Mouse (Mus musculus) right cerebral cortex, postnatal 14 days (tissue): ENCODE results near the gene Gtf2f1.

ENCODE experiments used
- DNase-seq: peaks from one replicate; pipeline ENCODE4 v3.0.0; 2022

The Gtf2f1 gene

DNA sequence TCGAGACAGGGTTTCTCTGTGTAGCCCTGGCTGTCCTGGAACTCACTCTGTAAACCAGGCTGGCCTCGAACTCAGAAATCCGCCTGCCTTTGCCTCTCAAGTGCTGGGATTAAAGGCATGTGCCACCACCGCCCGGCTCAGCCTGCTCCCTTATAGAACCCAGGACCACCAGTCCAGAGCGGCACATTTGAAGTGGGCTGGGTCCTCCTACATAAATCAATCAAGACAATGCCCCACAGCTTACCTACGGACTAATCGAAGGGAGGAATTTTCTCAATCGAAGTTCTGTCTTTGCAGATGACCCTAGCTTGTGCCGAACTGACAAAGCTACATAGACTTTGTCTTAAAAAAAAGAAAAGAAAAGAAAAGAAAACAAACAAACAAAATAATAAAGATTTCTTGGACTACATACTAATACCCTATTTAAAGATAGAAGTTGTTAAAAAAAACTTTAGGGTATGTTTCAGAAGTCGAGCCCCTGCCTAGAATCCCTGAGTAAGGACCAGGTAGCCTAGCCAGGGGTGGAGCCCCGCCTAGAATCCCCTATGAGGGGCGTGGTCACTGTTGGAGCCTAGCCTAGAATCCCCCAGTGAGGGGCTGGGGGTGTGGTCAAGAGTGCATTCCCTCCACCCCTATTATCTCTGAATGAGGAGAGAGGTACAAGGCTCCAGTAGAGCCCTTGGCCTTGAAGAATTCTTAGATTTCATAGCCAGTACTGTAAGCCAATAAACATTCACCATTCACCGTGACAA, 37.0 kb downstream of the Gtf2f1 start:
- no peak for DNase-seq

DNA sequence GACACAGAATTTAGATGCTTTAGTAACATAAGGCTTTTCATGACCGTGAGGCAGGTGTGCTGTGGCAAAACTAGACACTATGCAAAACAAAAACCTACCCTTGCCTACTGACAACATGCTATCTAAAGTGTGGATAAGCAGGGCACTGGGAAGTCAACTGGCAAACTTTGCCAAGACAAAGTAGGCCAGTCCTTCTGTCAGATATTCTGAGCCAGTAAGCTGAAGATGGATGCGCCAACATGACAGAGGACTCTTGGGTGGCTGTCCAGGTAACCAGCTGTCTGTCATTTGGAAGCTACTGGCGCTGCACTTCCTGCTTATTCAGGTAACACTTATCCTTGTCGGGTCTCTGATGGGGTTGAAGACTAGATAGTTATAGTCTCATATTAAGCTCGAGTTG, 41.0 kb downstream of the Gtf2f1 start:
- no peak for DNase-seq

DNA sequence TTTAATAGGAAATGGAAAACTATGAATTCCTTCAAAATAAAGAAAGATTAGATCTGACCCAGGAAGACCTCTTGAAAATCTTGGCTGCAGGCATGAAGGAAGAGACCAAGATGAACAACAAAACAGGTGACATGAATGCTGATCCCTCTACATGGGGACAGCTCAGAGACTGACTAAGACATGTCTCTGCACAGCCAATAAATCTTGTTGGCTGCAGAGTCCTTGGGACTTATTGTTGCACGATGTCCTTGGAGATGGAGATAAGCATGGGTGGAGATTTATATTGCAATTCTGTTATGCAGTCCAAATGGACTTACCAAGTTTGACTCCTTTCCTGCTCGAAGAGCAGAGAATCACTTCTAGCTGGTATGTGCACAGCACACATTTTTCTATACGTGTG, 41.8 kb downstream of the Gtf2f1 start:
- no peak for DNase-seq

DNA sequence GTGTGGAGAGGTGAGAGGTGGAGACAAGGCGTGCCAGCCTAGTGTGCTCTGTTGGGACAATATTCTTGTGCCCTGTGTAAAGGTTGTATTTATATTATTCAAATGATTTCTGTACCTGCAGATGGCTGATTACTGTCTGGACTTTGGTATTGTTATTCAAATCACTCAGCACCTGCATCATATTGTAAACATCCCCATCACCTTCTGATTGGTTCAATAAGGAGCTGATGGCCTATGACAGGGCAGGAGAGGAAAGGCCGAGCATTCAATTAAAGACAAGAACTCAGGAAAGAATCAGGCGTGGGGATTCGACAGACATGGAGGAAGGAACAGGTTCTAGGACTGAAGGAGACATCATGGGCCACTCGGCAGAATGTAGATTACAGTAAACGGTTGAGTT, 47.4 kb downstream of the Gtf2f1 start:
- DNase-seq = no peak

DNA sequence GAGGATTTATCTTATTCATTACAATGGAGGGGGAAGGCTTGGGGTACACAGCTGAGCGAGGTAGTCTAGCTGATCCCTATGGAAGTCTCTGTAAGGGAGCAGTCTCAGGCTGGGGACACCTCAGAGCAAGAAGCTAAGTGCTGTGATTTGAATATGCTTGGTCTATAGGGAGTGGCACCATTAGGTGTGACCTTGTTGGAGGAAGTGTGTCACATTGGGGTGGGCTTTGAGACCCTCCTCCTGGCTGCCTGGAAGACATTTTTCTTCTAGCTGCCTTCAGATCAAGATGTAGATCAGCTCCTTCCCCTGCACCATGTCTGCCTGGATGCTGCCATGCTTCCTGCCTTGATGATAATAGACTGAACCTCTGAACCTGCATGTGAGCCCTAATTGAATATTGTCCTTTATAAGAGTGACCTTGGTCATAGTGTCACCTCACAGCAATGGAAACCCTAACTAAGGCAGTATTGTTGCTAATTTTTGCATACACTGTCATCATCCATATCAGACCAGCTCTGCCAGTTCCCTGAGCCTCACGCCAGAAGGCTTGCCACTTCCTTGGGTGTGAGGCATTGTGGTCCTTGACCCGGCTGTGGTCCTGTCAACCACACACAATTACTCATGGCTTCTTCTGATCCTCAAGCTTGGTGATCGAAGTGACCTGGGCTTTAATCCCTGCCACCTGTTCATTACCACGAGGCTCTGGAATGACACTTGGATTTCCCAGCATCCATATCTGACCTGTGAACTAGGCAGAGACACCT, 48.3 kb downstream of the Gtf2f1 start:
- no peak for DNase-seq

DNA sequence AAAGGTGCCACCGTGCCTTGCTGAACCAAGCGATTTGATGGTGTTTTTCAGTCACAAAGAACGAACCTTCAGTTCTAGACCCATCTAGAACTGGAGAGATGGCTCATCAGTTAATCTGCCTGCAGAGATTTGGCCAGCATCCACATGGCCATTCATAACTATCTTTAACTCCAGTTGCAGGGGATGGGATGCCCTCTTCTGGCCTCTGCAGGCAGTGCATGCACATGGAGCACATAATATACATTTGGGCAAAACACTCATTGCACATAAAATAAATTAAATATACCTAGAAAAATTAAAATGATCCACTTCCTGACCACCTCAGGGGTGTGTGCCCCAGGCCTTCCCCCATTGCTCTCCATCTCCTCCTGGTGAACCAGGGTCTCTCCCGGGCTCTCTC, 49.2 kb downstream of the Gtf2f1 start:
- DNase-seq = no peak

DNA sequence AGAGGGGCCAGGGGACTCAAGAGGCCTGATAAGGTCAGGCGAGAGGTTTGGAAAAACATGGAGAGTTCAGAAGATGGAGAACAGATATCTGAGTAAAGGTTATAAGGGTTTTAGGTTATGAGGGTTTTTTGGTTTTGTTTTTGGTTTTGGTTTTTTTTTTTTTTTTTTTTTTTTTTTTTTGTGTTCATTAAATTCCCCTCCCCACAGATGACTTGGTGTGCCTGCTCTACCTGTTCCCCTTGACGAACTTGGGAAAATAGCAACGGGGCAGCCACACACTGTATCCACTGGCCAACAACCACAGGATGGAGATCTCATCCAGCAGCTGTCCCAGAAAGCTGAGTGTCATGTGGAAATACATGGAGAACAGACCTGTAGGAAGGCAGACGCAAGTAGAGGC, 52.4 kb downstream of the Gtf2f1 start:
- DNase-seq = no peak

DNA sequence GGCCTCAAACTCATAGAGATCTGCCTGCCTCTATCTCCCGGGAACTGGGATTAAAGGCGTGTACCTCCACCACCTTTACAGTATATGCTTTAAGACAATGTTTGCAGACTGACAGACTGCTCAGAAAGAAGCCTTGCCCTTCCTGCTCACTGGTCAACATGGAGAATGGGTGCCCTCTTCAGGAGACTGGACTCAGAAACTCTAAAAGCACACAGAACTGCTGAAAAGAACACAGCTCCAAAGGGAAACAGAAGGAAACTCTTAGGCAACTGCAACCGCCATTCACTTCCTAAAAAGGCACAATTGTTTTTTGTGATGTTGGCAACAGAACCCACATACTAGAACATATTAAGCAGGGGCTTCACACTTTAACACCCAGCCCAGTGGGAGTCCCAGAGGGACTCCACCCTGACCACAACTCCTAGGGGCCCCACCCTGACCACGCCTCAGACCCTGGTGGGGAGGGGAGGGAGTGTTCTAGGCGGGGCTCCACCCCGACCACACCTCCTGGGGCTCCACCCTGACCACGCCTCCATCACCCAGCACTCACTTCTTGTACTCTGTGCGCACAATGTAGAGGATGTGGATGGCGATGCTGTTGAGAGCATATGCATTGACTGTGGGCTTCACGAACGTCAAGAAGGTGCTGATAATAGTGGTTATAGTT, 53.2 kb downstream of the Gtf2f1 start:
- DNase-seq = no peak

DNA sequence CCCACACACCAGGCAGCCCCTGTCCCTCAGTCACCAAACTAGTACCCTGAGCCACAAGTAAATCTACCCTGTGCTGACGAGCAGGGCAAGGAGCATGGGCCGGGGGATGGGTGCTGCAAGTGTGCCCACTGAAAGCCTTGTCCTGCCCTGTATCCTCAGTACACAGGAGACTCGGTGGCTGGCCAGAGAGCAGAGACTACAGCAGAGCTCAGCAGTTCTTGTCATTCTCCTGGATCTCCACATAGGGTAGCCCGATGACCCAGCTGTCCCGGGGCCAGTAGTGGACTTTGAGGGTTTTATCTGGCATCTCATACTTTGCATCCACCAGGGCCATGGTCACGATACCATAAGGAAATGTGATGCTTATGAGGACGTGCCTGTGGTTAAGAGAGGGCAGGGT, 56.2 kb downstream of the Gtf2f1 start:
- no peak for DNase-seq
